Mouse (Mus musculus) layer of hippocampus, adult 2 months (tissue): ENCODE results near the gene Slc9a3. TPM values are rescaled to one million over a fixed set of nuclear protein-coding genes. Genes with fewer than 3 reads are reported as not detected.

Experiments used
- DNase-seq, 2 experiments: peaks; one replicate each; pipeline ENCODE4 v3.0.0; 2022; ENCODE audit warnings: low spot score in 2 of 2
- H3K27ac ChIP-seq: fragments of 200-600 bp; 2 replicates; pipeline ENCODE4 v1.8.1; 2022
- H3K4me3 ChIP-seq: fragments of 200-600 bp; 2 replicates; pipeline ENCODE4 v1.8.1; 2022; ENCODE audit warnings: mild to moderate bottlenecking
- CTCF ChIP-seq: fragments of 200-600 bp; conservative IDR thresholded peaks from 2 replicates; pipeline ENCODE4 v1.8.1; 2022; ENCODE audit warnings: antibody characterized with exemption, mild to moderate bottlenecking, moderate library complexity
- total RNA-seq, 2 experiments: library from RNA; stranded (reverse); gene quantifications; 2 replicates each; pipeline ENCODE4 v1.2.3; 2021

The Slc9a3 gene
- total RNA-seq, 2 experiments from 2014 or later: 2.3 TPM

DNA sequence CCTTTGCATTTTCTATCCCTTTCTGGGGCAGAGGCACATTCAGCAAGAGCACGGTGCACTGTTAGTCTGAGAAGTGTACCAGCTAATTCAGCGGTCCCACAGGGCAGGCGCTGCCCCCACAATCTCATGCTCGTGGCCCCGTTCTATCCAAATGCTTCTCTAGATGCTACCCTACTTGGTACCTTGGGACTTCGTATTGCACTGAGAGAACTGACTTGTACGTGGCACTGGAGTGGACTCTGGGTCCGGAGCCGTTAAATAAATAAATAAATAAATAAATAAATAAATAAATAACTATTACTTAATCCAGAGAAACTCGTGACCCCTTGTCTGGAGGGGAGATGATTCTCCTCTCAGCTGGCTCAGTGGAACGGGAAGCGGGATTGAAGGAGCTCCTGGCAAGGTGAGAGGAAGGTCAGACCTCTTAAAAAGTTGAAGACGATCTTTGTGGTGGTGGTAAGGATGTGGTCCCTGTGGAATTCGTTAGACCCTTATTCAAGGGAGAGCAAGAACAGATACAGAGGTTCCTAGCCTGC lies 606 bp downstream of the Slc9a3 start:
- H3K4me3 ChIP-seq: peak overlapping the region; percentile 51
- TF ChIP-seq CTCF: no peak
- no peak overlapping the region for H3K27ac ChIP-seq
- DNase-seq: no peak

DNA sequence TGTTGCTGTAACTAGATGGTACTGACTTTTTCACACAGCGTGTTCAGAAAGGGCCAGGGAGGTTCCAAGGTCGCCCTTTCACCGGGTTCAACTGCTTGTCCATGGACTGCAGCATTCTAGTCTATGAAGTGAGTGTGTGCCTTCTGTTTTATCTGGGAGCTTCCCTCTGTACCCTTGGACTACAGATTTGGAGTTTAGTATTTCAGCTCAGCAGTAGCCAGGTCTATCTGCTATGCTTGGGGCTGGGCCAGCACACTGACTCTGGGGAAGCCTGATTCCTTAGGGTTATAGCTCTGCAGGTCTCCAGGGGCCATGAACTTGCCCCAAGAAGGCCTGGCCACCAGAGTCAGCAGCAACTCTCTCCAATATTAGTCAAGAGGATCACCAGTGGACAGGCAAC lies 1.4 kb downstream of the Slc9a3 start:
- Histone ChIP-seq H3K4me3 (no peak overlapping the region), H3K27ac (no peak overlapping the region)
- no peak for DNase-seq
- no peak for TF ChIP-seq CTCF

GRCm38 (mm10) chr13:74127571-74127970 lies 6.3 kb downstream of the Slc9a3 start:
- Histone ChIP-seq H3K4me3 (no peak overlapping the region), H3K27ac (no peak overlapping the region)
- DNase-seq: no peak
- TF ChIP-seq CTCF: no peak

DNA sequence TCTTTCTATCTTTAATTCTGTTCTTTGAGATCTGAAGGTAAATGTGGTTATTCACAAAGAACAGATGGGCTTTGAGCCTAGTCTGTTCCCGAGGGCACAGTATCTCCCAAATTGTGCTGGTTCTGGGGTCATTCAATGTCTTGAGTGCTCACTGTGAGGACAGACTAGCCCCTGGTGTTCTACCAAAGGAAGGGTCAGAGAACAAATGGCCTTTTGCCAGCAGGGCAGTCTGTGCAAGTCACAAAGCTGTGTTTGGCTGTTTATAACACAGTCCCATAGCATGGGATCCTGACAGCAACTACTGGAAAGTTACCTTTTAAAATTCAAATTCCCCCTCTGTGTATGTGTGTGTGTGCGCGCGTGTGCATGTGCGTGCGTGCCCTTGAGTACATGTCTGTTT lies 8.7 kb downstream of the Slc9a3 start:
- DNase-seq: no peak
- no peak for TF ChIP-seq CTCF
- H3K4me3 ChIP-seq: no peak overlapping the region
- no peak overlapping the region for H3K27ac ChIP-seq

- no peak for TF ChIP-seq CTCF
- Histone ChIP-seq H3K27ac (no peak overlapping the region), H3K4me3 (no peak overlapping the region)
- DNase-seq: no peak
These were observed 17.8 kb downstream of the Slc9a3 start for GRCm38 (mm10) chr13:74138906-74139647.

- Histone ChIP-seq H3K27ac (no peak overlapping the region), H3K4me3 (no peak overlapping the region)
- TF ChIP-seq CTCF: no peak
- no peak for DNase-seq
These were observed 19.5 kb downstream of the Slc9a3 start for GRCm38 (mm10) chr13:74140793-74141192.

GRCm38 (mm10) chr13:74143282-74143681 lies 22.0 kb downstream of the Slc9a3 start:
- Histone ChIP-seq H3K4me3 (no peak overlapping the region), H3K27ac (no peak overlapping the region)
- no peak for DNase-seq
- TF ChIP-seq CTCF: no peak

DNA sequence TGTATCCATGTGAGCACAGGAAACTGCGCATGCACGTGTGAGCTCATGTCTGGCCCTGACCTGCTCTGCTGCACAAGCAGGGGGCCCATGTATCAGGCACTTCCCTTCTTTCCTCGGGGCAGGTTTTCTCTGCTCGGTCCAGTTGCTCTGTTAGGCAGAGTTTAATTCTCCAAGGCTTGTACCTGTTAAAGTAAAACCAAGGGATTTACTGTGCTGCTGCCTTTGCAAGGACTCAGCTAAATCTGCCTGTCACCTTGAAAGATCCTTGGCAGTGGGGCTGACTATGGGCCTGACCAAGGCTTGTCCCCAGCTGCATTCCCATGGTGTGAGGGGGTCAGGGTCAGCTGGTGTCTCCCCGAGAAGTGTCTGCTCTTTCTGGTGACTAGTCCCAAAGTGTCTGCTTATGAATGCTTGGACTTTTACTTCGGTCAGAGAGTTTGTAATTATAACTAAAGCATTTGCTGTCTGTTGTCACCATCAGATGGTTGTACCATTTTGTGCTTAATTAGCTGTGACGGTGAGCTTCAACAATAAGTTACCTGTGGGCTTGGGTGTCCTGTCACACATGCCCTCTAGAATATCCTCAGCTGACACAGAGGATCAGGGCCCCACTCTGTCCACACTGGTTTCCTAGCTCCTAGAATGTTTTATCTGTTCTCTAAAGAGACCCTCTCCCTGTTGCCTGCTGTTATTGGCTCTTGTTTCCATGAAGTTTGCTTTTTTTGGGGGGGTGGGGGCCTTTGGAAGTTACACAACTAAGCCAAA lies 23.0 kb downstream of the Slc9a3 start:
- DNase-seq: no peak
- Histone ChIP-seq H3K4me3 (no peak overlapping the region), H3K27ac (no peak overlapping the region)
- no peak for TF ChIP-seq CTCF

DNA sequence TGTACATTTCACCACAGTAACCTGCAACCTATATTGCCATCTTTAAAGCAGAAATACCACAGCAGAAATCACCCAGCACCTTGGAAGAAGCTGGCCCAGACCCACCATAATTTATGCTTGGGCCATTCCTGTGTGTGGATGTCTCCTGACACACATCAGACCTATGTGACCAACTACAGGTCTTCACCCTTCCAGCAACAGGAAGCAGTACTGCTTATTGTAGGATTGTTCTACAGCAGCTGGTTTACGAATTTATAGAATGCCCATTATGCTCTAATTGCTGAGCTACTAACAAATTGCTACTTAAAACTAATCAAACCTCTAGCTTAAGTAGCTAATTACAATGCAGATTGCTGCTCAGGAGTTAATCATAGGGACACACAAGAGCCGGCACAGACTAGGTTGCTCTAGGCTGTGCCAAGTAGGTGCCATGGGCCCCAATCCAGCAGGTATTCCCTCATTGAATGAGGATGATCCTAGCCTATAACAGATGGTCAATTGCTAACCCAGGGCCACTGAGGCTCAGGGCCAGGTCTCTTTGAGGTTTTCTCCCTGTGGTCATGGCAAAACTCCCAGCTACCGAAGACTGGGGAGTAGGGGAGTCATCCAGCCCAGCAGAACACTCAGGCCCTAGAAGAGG lies 24.8 kb downstream of the Slc9a3 start:
- H3K27ac ChIP-seq: no peak overlapping the region
- no peak for DNase-seq
- TF ChIP-seq CTCF: no peak
- no peak overlapping the region for H3K4me3 ChIP-seq

DNA sequence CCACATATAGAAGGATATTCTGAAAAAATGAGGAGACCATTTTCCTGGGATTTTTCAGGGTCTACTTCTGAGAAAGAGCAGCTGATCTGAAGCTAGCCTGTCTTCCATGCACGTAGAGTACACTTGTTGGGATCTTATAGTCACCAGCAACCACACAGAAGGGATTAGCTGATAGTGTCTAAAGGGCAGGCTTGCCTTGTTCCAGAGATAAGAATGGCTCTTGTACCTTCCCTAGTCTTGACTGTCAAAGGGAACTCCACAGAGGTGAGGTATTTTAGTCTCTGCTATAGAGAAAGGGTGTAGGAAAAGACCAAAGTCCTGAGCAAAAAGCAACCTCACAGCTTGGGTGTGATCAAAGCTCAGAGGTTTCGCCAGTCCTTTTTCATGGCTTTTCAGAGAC lies 26.1 kb downstream of the Slc9a3 start:
- TF ChIP-seq CTCF: no peak
- no peak overlapping the region for H3K27ac ChIP-seq
- no peak for DNase-seq
- H3K4me3 ChIP-seq: no peak overlapping the region

DNA sequence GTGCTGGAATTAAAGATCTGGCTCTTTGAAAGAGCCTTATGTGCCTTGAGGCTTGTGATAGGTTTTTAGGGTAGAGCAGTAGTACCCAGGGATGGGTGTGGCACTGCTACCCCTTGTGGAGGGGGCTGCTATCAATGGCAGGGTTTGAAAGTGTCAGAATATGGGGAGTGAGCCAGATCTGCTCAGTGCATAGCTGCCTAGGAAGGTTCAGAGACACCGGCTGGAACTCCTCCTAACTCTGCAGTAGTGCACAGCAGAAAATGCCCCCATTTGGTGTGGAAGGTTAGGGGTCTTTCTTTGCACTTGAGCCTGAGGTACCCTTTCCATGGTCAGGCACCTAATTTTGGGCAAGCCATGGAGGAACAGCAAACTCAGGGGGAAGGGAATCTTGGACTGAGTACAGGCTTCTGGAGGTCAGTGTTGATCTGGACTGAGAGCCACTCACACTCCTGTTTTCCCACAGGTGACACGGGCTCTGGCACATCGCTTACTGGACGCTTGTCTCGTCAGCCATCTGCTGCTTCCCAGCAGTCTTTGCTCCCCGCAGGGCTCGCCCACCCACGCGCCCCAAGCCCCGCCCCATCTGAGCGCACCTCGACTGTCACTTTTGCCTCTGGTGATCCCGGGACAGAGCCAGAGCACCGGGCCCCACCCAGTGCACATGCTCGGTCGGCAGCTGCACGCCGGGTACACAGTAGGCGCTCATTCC lies 45.2 kb downstream of the Slc9a3 start:
- peak; percentile 7 to 42 for DNase-seq
- Histone ChIP-seq H3K27ac (no peak overlapping the region), H3K4me3 (peak overlapping the region; percentile 52)
- TF ChIP-seq CTCF: no peak

- Histone ChIP-seq H3K4me3 (peak overlapping the region; percentile 52), H3K27ac (no peak overlapping the region)
- TF ChIP-seq CTCF: no peak
- DNase-seq: no peak
These were observed 45.8 kb downstream of the Slc9a3 start for GRCm38 (mm10) chr13:74167057-74167413.

- DNase-seq: no peak
- no peak for TF ChIP-seq CTCF
- H3K27ac ChIP-seq: no peak overlapping the region
- H3K4me3 ChIP-seq: no peak overlapping the region
These were observed 46.2 kb downstream of the Slc9a3 start for GRCm38 (mm10) chr13:74167492-74167891.
